Mouse (Mus musculus): Measurements from ENCODE around the gene Cdhr5. TPM values are rescaled to one million over a fixed set of nuclear protein-coding genes. Genes with fewer than 3 reads are reported as not detected.

Cdhr5 gene
- polyA plus RNA-seq (2012; rRNA removed; ENCODE audit: low replicate concordance), result 0.17 and 0.99 TPM in 2 replicates

DNA sequence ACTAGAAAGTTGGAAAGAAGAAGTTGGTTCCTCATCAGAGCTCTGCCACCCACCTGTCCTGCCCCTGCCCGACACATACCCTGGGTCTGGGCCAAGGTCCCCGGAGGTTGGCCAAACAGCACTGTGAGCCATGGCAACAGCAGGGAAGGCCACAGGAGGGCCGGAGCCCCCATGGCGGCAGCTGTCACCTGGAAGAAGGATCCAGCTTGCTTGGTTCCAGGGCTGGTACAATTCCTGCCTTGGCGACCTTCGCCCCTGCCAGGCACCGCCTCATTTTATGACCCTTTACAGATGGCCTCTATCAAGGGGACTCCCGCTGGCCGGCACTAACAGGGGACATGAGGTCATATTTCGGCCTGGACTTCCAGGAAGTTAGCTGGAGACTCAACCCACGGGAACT, at the start of gene Cdhr5:
Cdhr5 (minus strand) TSS at position 241 of the 400 bp plus-strand sequence.

DNA sequence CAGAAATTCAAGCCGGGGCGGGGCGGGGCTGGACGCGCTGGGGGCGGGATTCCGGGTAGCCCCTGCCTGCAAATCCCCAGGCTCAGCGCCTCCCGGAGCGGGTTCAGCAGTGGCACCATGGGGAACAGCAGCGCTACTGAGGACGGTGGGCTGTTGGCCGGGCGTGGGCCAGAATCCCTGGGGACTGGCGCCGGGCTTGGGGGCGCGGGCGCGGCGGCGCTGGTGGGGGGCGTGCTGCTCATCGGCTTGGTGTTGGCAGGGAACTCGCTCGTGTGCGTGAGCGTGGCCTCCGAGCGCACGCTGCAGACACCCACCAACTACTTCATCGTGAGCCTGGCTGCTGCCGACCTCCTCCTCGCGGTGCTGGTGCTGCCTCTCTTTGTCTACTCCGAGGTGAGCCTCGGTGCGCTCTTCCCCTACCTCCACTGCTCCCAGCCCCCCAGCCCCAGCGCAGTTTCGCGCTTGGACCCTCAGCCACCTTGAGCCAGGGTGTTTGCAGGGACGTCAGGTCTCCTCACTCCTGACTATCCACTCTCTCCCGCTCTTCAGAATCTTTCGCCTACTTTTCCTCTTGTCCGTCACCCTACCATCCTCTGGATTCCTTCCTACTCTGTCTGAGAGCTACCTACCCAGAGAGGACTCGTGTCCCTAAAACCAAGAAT, 15.5 kb upstream of the Cdhr5 start, which contains the start of gene Drd4:
Drd4 (plus strand) TSS at position 86 of the 662 bp plus-strand sequence.

DNA sequence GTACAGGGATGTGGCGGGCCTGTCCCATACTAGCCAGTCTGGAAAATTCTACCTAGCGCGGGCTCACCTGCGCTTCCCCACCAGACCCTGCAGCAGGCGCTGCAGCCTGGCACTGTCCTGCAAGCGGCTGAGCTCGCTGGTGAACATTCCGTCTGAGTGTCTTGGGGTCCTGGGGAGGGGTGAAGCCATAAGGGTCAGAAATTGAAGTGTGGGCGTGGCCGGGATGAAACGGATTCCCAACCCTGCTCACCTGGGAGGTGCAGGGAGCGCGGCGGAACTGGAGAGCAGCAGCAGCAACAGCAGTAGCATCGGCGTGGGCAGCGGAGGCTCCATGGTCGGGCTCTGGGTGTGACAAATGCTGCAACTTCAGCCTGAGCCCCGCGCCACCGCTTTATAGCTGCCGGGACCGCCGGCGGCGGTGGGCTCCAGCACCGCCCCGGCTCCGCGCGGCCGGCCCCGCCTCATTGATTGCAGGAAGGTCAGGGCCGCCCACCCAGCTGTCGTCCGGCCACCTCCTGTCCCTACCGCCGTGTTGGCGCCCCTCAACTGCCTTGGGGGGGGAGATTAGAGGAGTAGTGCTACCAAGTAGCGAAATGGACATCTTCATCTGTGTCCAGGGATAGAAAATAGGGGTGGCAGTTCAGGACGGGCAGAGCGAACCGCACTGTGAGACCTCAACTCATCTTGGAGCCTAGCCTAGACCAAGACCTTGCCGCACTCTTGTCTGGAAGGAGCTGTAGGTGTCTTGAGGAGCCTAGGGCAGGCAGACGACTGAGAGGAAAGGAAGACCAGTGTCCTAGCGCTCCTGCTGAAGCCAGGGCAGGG, 2.4 kb upstream of the Cdhr5 start, which contains the start of gene Sct:
Sct (minus strand) TSS at position 368 of the 825 bp plus-strand sequence.

DNA sequence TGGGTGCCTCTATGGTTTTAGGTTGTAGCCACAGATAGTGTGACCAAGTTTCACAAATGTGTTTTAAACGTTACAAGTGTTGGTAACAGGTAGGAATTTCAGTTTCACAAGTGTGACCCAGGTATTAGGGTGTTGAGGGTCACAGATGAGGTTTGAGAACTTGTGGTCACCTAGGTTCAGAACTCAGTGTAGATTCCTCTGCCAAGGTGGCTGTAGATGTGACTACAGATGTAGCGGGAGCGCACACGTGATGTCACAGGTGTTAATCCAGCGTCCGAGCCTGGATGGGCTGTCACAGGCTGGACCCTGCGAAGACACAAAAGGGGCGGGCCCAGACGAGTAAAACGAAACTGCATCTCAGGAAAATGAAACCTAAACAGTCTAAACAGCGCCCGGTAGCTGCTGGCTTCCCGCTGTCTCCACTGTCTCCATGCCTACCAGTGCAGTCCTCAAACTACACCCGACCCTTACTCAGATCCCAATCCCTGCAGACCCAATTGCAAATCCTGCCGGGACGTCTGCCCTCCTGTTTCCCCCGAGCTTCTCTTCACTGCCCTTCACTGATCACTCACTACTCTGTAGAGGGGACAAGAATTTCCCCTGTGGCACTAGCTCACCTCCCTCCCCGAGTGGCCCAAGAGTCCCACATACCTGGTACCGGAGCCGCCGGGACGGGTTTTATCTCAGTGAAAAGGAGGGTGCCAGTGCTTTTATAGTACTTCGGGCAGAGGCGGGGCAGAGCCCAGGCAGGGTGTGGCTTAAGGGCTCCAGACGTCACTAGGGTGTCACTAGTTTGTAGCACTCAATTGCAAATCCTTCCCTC, 10.6 kb downstream of the Cdhr5 start, which contains the start of gene Irf7:
Irf7 (minus strand) TSS at position 743 of the 823 bp plus-strand sequence.

GRCm38 (mm10) chr7:141228279-141229067, 48.1 kb downstream of the Cdhr5 start, which contains the start of gene Phrf1:
Phrf1 (plus strand) TSS chr7:141228784.

Other genes with a start within 250 kb of the Cdhr5 start
- not detected in 2 replicates for gene Gm17387, start 247.7 kb downstream of the Cdhr5 start, polyA plus RNA-seq (2012; rRNA removed; ENCODE audit: low replicate concordance)
- gene B4galnt4, start 215.7 kb downstream of the Cdhr5 start, polyA plus RNA-seq (2012; rRNA removed; ENCODE audit: low replicate concordance), result 1.0 and 2.5 TPM in 2 replicates
- gene Pkp3, start 198.6 kb downstream of the Cdhr5 start, polyA plus RNA-seq (2012; rRNA removed; ENCODE audit: low replicate concordance), result 30.8 and 48.9 TPM in 2 replicates
- gene Sigirr, start 176.2 kb downstream of the Cdhr5 start, polyA plus RNA-seq (2012; rRNA removed; ENCODE audit: low replicate concordance), result 30.1 and 44.1 TPM in 2 replicates
- gene Ano9, start 159.0 kb downstream of the Cdhr5 start, polyA plus RNA-seq (2012; rRNA removed; ENCODE audit: low replicate concordance), result 5.8 and 21.4 TPM in 2 replicates
- 33.0 and 42.5 TPM in 2 replicates for gene Ptdss2, start 154.4 kb downstream of the Cdhr5 start, polyA plus RNA-seq (2012; rRNA removed; ENCODE audit: low replicate concordance)
- 122 and 142 TPM in 2 replicates for gene Rnh1, start 103.9 kb downstream of the Cdhr5 start, polyA plus RNA-seq (2012; rRNA removed; ENCODE audit: low replicate concordance)
- gene Hras, start 82.8 kb downstream of the Cdhr5 start, polyA plus RNA-seq (2012; rRNA removed; ENCODE audit: low replicate concordance), result 52.0 and 63.9 TPM in 2 replicates
- 7.7 and 9.8 TPM in 2 replicates for gene Lrrc56, start 82.6 kb downstream of the Cdhr5 start, polyA plus RNA-seq (2012; rRNA removed; ENCODE audit: low replicate concordance)
- gene Lmntd2, start 62.7 kb downstream of the Cdhr5 start, polyA plus RNA-seq (2012; rRNA removed; ENCODE audit: low replicate concordance), result 4.3 and 5.2 TPM in 2 replicates
- gene Rassf7, start 60.9 kb downstream of the Cdhr5 start, polyA plus RNA-seq (2012; rRNA removed; ENCODE audit: low replicate concordance), result 20.0 and 26.7 TPM in 2 replicates
- 14.1 and 24.6 TPM in 2 replicates for gene Phrf1, start 48.0 kb downstream of the Cdhr5 start, polyA plus RNA-seq (2012; rRNA removed; ENCODE audit: low replicate concordance)
- gene Irf7, start 10.3 kb downstream of the Cdhr5 start, polyA plus RNA-seq (2012; rRNA removed; ENCODE audit: low replicate concordance), result 98.3 and 195 TPM in 2 replicates
- gene Sct, start 2.3 kb upstream of the Cdhr5 start, polyA plus RNA-seq (2012; rRNA removed; ENCODE audit: low replicate concordance), result 0.83 and 3.3 TPM in 2 replicates
- gene Drd4, start 15.2 kb upstream of the Cdhr5 start, polyA plus RNA-seq (2012; rRNA removed; ENCODE audit: low replicate concordance), result 0.06 TPM in 1 of 2 replicates, not detected in the other
- gene Deaf1, start 50.9 kb upstream of the Cdhr5 start, polyA plus RNA-seq (2012; rRNA removed; ENCODE audit: low replicate concordance), result 19.0 and 23.7 TPM in 2 replicates
- gene Tmem80, start 51.0 kb upstream of the Cdhr5 start, polyA plus RNA-seq (2012; rRNA removed; ENCODE audit: low replicate concordance), result 44.4 and 63.2 TPM in 2 replicates
- gene Eps8l2, start 62.1 kb upstream of the Cdhr5 start, polyA plus RNA-seq (2012; rRNA removed; ENCODE audit: low replicate concordance), result 38.9 and 52.4 TPM in 2 replicates
- gene Taldo1, start 115.4 kb upstream of the Cdhr5 start, polyA plus RNA-seq (2012; rRNA removed; ENCODE audit: low replicate concordance), result 360 and 366 TPM in 2 replicates
- 67.3 and 68.4 TPM in 2 replicates for gene Gatd1, start 137.3 kb upstream of the Cdhr5 start, polyA plus RNA-seq (2012; rRNA removed; ENCODE audit: low replicate concordance)
- 0.35 and 0.57 TPM in 2 replicates for gene Cend1, start 152.7 kb upstream of the Cdhr5 start, polyA plus RNA-seq (2012; rRNA removed; ENCODE audit: low replicate concordance)
- gene Slc25a22, start 161.1 kb upstream of the Cdhr5 start, polyA plus RNA-seq (2012; rRNA removed; ENCODE audit: low replicate concordance), result 171 and 174 TPM in 2 replicates
- gene Pidd1, start 167.2 kb upstream of the Cdhr5 start, polyA plus RNA-seq (2012; rRNA removed; ENCODE audit: low replicate concordance), result 13.3 and 19.4 TPM in 2 replicates
- gene Rplp2, start 170.6 kb upstream of the Cdhr5 start, polyA plus RNA-seq (2012; rRNA removed; ENCODE audit: low replicate concordance), result 451 and 651 TPM in 2 replicates
- gene Pnpla2, start 178.4 kb upstream of the Cdhr5 start, polyA plus RNA-seq (2012; rRNA removed; ENCODE audit: low replicate concordance), result 2,420 and 2,700 TPM in 2 replicates
- gene Cracr2b, start 184.3 kb upstream of the Cdhr5 start, polyA plus RNA-seq (2012; rRNA removed; ENCODE audit: low replicate concordance), result 66.3 and 119 TPM in 2 replicates
- 588 and 591 TPM in 2 replicates for gene Cd151, start 190.6 kb upstream of the Cdhr5 start, polyA plus RNA-seq (2012; rRNA removed; ENCODE audit: low replicate concordance)
- gene Polr2l, start 198.3 kb upstream of the Cdhr5 start, polyA plus RNA-seq (2012; rRNA removed; ENCODE audit: low replicate concordance), result 48.6 and 51.6 TPM in 2 replicates
- 166 and 173 TPM in 2 replicates for gene Tspan4, start 198.5 kb upstream of the Cdhr5 start, polyA plus RNA-seq (2012; rRNA removed; ENCODE audit: low replicate concordance)

All from mammary gland, adult 2 months (tissue).